Mouse (Mus musculus) CH12.LX (cell line): ENCODE data around the gene Car10. TPM values are rescaled to one million over a fixed set of nuclear protein-coding genes. Genes with fewer than 3 reads are reported as not detected.

ENCODE experiments used
- DNase-seq: peaks from one replicate; pipeline ENCODE4 v3.0.0-alpha.2; 2013; ENCODE audit errors: extremely low read depth
- H3K27ac ChIP-seq: 2 replicates; pipeline ENCODE4 v1.5.1; 2012; ENCODE audit warnings: low read depth, mild to moderate bottlenecking, control low read depth, moderate library complexity; ENCODE audit not compliant: insufficient read depth
- H3K27me3 ChIP-seq: replicated peaks from 2 replicates; pipeline ENCODE3; 2012; ENCODE audit warnings: inconsistent platforms
- H3K36me3 ChIP-seq, 2 experiments: replicated peaks in 1 of 2; 2 replicates each; pipeline versions ENCODE3 to v1.6.1; 2012; ENCODE audit warnings: inconsistent platforms in 1 of 2, low read length in 1 of 2, mild to moderate bottlenecking in 1 of 2, mixed read lengths in 1 of 2, moderate library complexity in 1 of 2; ENCODE audit not compliant: control insufficient read depth in 1 of 2, insufficient read depth in 1 of 2
- H3K4me1 ChIP-seq, 2 experiments: 2 replicates each; pipeline ENCODE4 v1.6.1; 2012; ENCODE audit warnings: inconsistent platforms in 1 of 2, moderate library complexity in 1 of 2; ENCODE audit not compliant: insufficient read depth in 2 of 2, control insufficient read depth in 1 of 2
- H3K4me2 ChIP-seq: 2 replicates; pipeline ENCODE4 v1.6.1; 2012; ENCODE audit warnings: low read depth, mild to moderate bottlenecking, control low read depth; ENCODE audit not compliant: poor library complexity, insufficient read depth, severe bottlenecking
- H3K4me3 ChIP-seq, 3 experiments: fragments of 150-350 bp in 1 of 3; sonication (generic) in 1 of 3; replicated peaks in 1 of 3; 2 replicates each; pipeline versions ENCODE3 to v1.5.1; 2011 to 2012; ENCODE audit warnings: low read depth in 2 of 3, low read length in 2 of 3, mild to moderate bottlenecking in 2 of 3, moderate library complexity in 2 of 3, control low read depth in 1 of 3, improper control_type of control experiment in 1 of 3, inconsistent platforms in 1 of 3, mixed read lengths in 1 of 3; ENCODE audit not compliant: poor library complexity in 1 of 3
- H3K79me2 ChIP-seq: replicated peaks from 2 replicates; pipeline ENCODE4 v1.6.1; 2012; ENCODE audit warnings: mild to moderate bottlenecking, moderate library complexity; ENCODE audit not compliant: control insufficient read depth, poor library complexity, insufficient read depth, severe bottlenecking; ENCODE audit errors: extremely low read depth
- H3K9ac ChIP-seq: 2 replicates; pipeline ENCODE4 v1.6.1; 2012; ENCODE audit warnings: low read depth, mild to moderate bottlenecking, control low read depth, moderate library complexity; ENCODE audit not compliant: insufficient read depth
- H3K9me3 ChIP-seq: replicated peaks from 2 replicates; pipeline ENCODE3; 2012; ENCODE audit warnings: low read length, inconsistent platforms, mixed read lengths
- BHLHE40 ChIP-seq: IDR thresholded peaks from 2 replicates; pipeline ENCODE4 v1.6.1; 2011; ENCODE audit warnings: mild to moderate bottlenecking, low read depth, low read length, improper control_type of control experiment
- CHD1 ChIP-seq: IDR thresholded peaks from 2 replicates; pipeline ENCODE4 v1.6.1; 2012; ENCODE audit warnings: low read depth, low read length, improper control_type of control experiment, inconsistent platforms
- CTCF ChIP-seq, 2 experiments: IDR thresholded peaks in 1 of 2; conservative IDR thresholded peaks in 1 of 2; 2 replicates each; pipeline ENCODE4 v1.5.1; 2011 to 2012; ENCODE audit warnings: low read depth in 2 of 2, low read length in 2 of 2, improper control_type of control experiment in 1 of 2, inconsistent platforms in 1 of 2, mild to moderate bottlenecking in 1 of 2, moderate library complexity in 1 of 2
- E2F4 ChIP-seq: IDR thresholded peaks from 2 replicates; pipeline ENCODE4 v1.6.1; 2011; ENCODE audit warnings: low read depth, low read length, improper control_type of control experiment; ENCODE audit not compliant: insufficient replicate concordance
- ELF1 ChIP-seq: IDR thresholded peaks from 2 replicates; pipeline ENCODE4 v1.6.1; 2014; ENCODE audit warnings: low read depth, mild to moderate bottlenecking, inconsistent platforms, low read length, improper control_type of control experiment
- EP300 ChIP-seq: IDR thresholded peaks from 2 replicates; pipeline ENCODE4 v1.6.1; 2011; ENCODE audit warnings: low read length, improper control_type of control experiment
- ETS1 ChIP-seq: conservative IDR thresholded peaks from 2 replicates; pipeline ENCODE4 v1.6.1; 2012; ENCODE audit warnings: low read depth, mild to moderate bottlenecking, inconsistent platforms, low read length, improper control_type of control experiment, moderate library complexity
- GABPA ChIP-seq: IDR thresholded peaks from 2 replicates; pipeline ENCODE4 v1.6.1; 2012; ENCODE audit warnings: low read depth, low read length, improper control_type of control experiment, inconsistent platforms; ENCODE audit not compliant: insufficient replicate concordance
- HCFC1 ChIP-seq: IDR thresholded peaks from 2 replicates; pipeline ENCODE4 v1.6.1; 2012; ENCODE audit warnings: low read depth, mild to moderate bottlenecking, inconsistent platforms, low read length, improper control_type of control experiment
- MAFK ChIP-seq: IDR thresholded peaks from 2 replicates; pipeline ENCODE4 v1.6.1; 2011; ENCODE audit warnings: low read length, improper control_type of control experiment; ENCODE audit not compliant: insufficient replicate concordance
- MAX ChIP-seq: IDR thresholded peaks from 2 replicates; pipeline ENCODE4 v1.6.1; 2011; ENCODE audit warnings: low read length, improper control_type of control experiment
- MXI1 ChIP-seq: IDR thresholded peaks from 2 replicates; pipeline ENCODE4 v1.6.1; 2011; ENCODE audit warnings: mild to moderate bottlenecking, low read depth, low read length, improper control_type of control experiment
- MYC ChIP-seq: IDR thresholded peaks from 2 replicates; pipeline ENCODE4 v1.6.1; 2011; ENCODE audit warnings: low read depth, mild to moderate bottlenecking, improper control_type of control experiment, low read length
- NELFE ChIP-seq: IDR thresholded peaks from 2 replicates; pipeline ENCODE4 v1.6.1; 2011; ENCODE audit warnings: low read depth, low read length, improper control_type of control experiment
- POLR2A ChIP-seq: IDR thresholded peaks from 2 replicates; pipeline ENCODE4 v1.6.1; 2011; ENCODE audit warnings: low read depth, mild to moderate bottlenecking, improper control_type of control experiment, low read length
- POLR2AphosphoS2 ChIP-seq: IDR thresholded peaks from 2 replicates; pipeline ENCODE4 v1.6.1; 2011; ENCODE audit warnings: low read depth, low read length, improper control_type of control experiment
- RAD21 ChIP-seq: IDR thresholded peaks from 2 replicates; pipeline ENCODE4 v1.6.1; 2011; ENCODE audit warnings: low read depth, mild to moderate bottlenecking, low read length, improper control_type of control experiment, moderate library complexity
- RCOR1 ChIP-seq: conservative IDR thresholded peaks from 2 replicates; pipeline ENCODE4 v1.6.1; 2012; ENCODE audit warnings: low read depth, mild to moderate bottlenecking, inconsistent platforms, low read length, improper control_type of control experiment
- SMC3 ChIP-seq: IDR thresholded peaks from 2 replicates; pipeline ENCODE4 v1.6.1; 2011; ENCODE audit warnings: low read depth, low read length, improper control_type of control experiment
- TBP ChIP-seq: conservative IDR thresholded peaks from 2 replicates; pipeline ENCODE4 v1.6.1; 2011; ENCODE audit warnings: low read depth, low read length, improper control_type of control experiment
- TCF12 ChIP-seq: IDR thresholded peaks from 2 replicates; pipeline ENCODE4 v1.6.1; 2014; ENCODE audit warnings: low read depth, mild to moderate bottlenecking, inconsistent platforms, low read length, improper control_type of control experiment
- UBTF ChIP-seq: IDR thresholded peaks from 2 replicates; pipeline ENCODE4 v1.6.1; 2012; ENCODE audit warnings: low read depth, mild to moderate bottlenecking, inconsistent platforms, low read length, improper control_type of control experiment, moderate library complexity
- USF1 ChIP-seq: IDR thresholded peaks from 2 replicates; pipeline ENCODE4 v1.6.1; 2014; ENCODE audit warnings: low read depth, mild to moderate bottlenecking, inconsistent platforms, low read length, improper control_type of control experiment
- USF2 ChIP-seq: conservative IDR thresholded peaks from 2 replicates; pipeline ENCODE4 v1.6.1; 2011; ENCODE audit warnings: low read depth, low read length, improper control_type of control experiment
- ZC3H11A ChIP-seq: IDR thresholded peaks from 2 replicates; pipeline ENCODE4 v1.6.1; 2012; ENCODE audit warnings: low read depth, mild to moderate bottlenecking, inconsistent platforms, low read length, improper control_type of control experiment
- dilution Hi-C: fragments of 300-500 bp; cut with MboI; formaldehyde crosslinking; loops from 2 replicates; pipeline ENCODE4 v1.14.3; 2020; ENCODE audit warnings: low sequenced_read_pairs; ENCODE audit not compliant: extremely low pct_unique_long_range_greater_than_20kb, extremely low pct_ligation_motif_present
- in situ Hi-C: fragments of 300-500 bp; cut with MboI; formaldehyde crosslinking; loops from 3 replicates; pipeline ENCODE4 v1.14.3; 2019; ENCODE audit warnings: low sequenced_read_pairs, low pct_ligation_motif_present, low pct_unique_long_range_greater_than_20kb, mixed read lengths
- polyA plus RNA-seq: library from polyadenylated mRNA; unstranded; fragments of >175 nt; gene quantifications from 2 replicates; pipeline ENCODE4 v1.2.1, GENCODE M21; 2012; ENCODE audit warnings: low read depth; ENCODE audit not compliant: insufficient read length
- total RNA-seq, 2 experiments: library from RNA; depleted of rRNA; stranded (reverse); fragments of 300-350 nt in 1 of 2; fragments of >200 nt in 1 of 2; gene quantifications; 2 replicates each; pipeline ENCODE4 v1.2.3; 2012 to 2014

Car10 gene
- total and polyA plus RNA-seq, 3 experiments, result not detected

DNA sequence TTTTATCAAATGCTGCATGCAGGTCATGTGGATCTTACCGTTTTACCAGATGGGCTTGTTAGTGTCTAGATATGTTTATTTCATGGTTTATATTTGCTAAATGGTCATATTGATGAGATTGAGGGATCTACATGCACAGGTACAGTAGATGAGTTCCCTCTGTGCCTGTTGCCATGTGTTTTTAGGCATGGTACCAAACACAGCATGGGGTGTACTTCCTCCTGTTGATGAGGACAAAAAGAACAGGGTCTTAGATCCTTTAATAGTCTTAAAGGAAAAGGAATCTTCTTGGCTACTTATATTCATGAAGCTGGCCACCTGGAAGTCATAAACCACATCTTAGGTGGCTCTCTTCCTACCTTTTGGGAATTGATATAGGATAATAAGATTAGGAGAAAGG is 43.9 kb downstream of the Car10 start:
- Histone ChIP-seq H3K9me3 (peaks cover 51% of the 10 kb centered on the region), H3K27ac (no peak overlapping the region), H3K4me1 (no peaks in the 10 kb centered on the region), H3K36me3 (no peaks in the 10 kb centered on the region), H3K9ac (no peak overlapping the region), H3K27me3 (no peaks in the 10 kb centered on the region), H3K4me3 (no peak overlapping the region), H3K79me2 (no peaks in the 10 kb centered on the region), H3K4me2 (no peak overlapping the region)
- dilution Hi-C loops (no loop called here), in situ Hi-C loops (loop anchor here (25.0 kb wide), 1 partner anchor 346 kb away; no protein-coding TSS in a partner anchor)
- TF ChIP-seq CTCF (conservative IDR thresholded peaks at IDR 0.05 in 1 of 2, IDR thresholded peaks at IDR 0.05 in 1 of 2; ENCODE audit: low read depth in 2 of 2, low read length in 2 of 2), result no peak
- no peak for TF ChIP-seq RCOR1
- TF ChIP-seq UBTF, result no peak
- TF ChIP-seq USF2, result no peak
- TF ChIP-seq USF1, result no peak
- no peak for TF ChIP-seq E2F4
- no peak for TF ChIP-seq POLR2A
- no peak for TF ChIP-seq ETS1
- no peak for TF ChIP-seq HCFC1
- TF ChIP-seq MXI1, result no peak
- no peak for TF ChIP-seq RAD21
- TF ChIP-seq TCF12, result no peak
- TF ChIP-seq BHLHE40, result no peak
- no peak for DNase-seq

DNA sequence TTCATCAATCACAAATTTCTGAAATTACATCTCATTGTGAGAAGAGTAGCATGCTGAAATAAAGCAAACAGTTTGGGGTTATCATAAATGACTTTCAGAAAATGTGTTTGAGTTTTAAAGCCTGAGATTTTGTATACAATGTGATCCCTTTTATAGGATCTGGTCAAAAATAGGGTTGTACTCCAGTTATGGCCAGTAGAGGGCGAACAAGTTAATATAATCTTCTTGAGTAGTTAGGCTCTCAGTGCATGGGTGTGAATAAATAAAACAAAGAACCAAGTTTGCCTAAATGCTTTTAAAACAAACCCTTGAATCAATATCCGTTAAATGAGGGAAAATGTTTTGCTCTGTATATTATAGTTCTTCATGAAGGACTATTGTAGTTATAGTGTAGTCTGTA is 46.7 kb downstream of the Car10 start:
- Histone ChIP-seq H3K9me3 (peaks cover 57% of the 10 kb centered on the region), H3K27me3 (no peaks in the 10 kb centered on the region), H3K4me1 (no peaks in the 10 kb centered on the region), H3K9ac (no peak overlapping the region), H3K4me3 (no peak overlapping the region), H3K36me3 (no peaks in the 10 kb centered on the region), H3K4me2 (no peak overlapping the region), H3K27ac (no peak overlapping the region), H3K79me2 (no peaks in the 10 kb centered on the region)
- in situ Hi-C loops (loop anchor here (25.0 kb wide), 1 partner anchor 343 kb away; no protein-coding TSS in a partner anchor), dilution Hi-C loops (no loop called here)
- DNase-seq, result peak; percentile 12
- no peak for TF ChIP-seq TBP
- peak in 1 of 2 experiments; percentile 50; a peak in 2 of 4 replicates for TF ChIP-seq CTCF (conservative IDR thresholded peaks at IDR 0.05 in 1 of 2, IDR thresholded peaks at IDR 0.05 in 1 of 2; ENCODE audit: low read depth in 2 of 2, low read length in 2 of 2)
- peak; percentile 40 for TF ChIP-seq RAD21

DNA sequence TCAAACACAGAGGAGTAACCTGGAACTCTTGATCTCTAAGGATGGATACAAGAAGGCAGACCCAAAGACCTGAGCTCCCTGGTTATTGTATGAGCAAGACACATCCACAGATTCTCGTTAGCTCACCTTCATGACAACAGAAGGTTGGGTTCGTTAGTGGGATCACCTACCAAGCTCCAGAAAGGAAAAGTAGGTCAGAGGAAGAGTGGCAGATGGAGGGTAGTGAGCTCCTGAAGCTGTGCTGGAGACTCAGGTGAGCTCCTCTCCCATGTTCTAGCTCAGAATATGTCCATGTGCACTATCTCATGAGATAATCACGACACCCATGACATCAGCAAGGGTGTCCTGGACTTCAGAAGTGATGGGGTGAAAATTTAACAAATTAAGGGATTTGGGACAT is 57.1 kb downstream of the Car10 start:
- in situ Hi-C loops, result no loop called here

More for the DNA sequence above, 57.1 kb downstream of the Car10 start:
- H3K9me3 ChIP-seq, result peaks cover 46% of the 10 kb centered on the region
- H3K27me3 ChIP-seq, result no peaks in the 10 kb centered on the region
- H3K79me2 ChIP-seq, result no peaks in the 10 kb centered on the region
- no peak for DNase-seq
- no peak overlapping the region for H3K27ac ChIP-seq
- H3K4me2 ChIP-seq, result no peak overlapping the region
- dilution Hi-C loops, result no loop called here
- H3K4me3 ChIP-seq, result no peak overlapping the region
- TF ChIP-seq SMC3 (no peak), MXI1 (no peak), POLR2A (no peak), ZC3H11A (no peak), CHD1 (no peak), USF2 (no peak), HCFC1 (no peak), POLR2AphosphoS2 (no peak), EP300 (no peak), MAFK (no peak), CTCF (conservative IDR thresholded peaks at IDR 0.05 in 1 of 2, IDR thresholded peaks at IDR 0.05 in 1 of 2; ENCODE audit: low read depth in 2 of 2, low read length in 2 of 2) (no peak), TBP (no peak), E2F4 (no peak), UBTF (no peak), MAX (no peak), ELF1 (no peak), GABPA (no peak), MYC (no peak), NELFE (no peak)
- TF ChIP-seq, all 38 proteins: peak for 0
- H3K9ac ChIP-seq, result no peak overlapping the region
- no peaks in the 10 kb centered on the region for H3K4me1 ChIP-seq
- H3K36me3 ChIP-seq, result no peaks in the 10 kb centered on the region
